Mouse (Mus musculus): ENCODE measurements around the gene Prune2. TPM values are rescaled to one million over a fixed set of nuclear protein-coding genes. Genes with fewer than 3 reads are reported as not detected.

The Prune2 gene
- polyA plus RNA-seq, 1 experiment from 2014 or later: 6.7 TPM

DNA sequence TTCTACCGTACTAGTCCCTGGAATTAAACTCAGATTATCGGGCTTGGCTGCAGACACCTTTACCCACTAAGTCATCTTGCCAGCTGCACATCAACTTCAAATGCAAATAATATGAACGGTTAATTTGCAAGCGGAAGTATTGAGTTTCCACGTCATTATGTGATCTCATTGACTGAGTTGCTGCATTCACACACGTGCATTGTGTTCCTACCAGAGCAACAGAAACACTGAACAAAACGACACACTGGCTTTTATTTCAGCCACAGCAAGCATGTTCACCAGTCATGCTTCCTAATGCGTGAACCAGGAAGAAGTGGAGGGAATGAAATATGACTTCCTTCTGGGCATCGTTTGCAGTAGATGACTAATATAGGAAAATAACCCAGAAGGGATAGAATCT is 293.8 kb downstream of the Prune2 start:
- Histone ChIP-seq H3K4me3 (ENCODE audit: low read length) (no peak overlapping the region), H3K27me3 (ENCODE audit: control insufficient read depth, insufficient read depth, low read length) (no peaks in the 10 kb centered on the region), H3K4me1 (ENCODE audit: control insufficient read depth, insufficient read depth, low read length) (peaks cover 4% of the 10 kb centered on the region), H3K36me3 (ENCODE audit: control insufficient read depth, insufficient read depth) (no peaks in the 10 kb centered on the region), H3K4me2 (ENCODE audit: low read depth, low read length) (no peak overlapping the region), H3K27ac (ENCODE audit: low read length) (no peak overlapping the region), H3K9ac (ENCODE audit: low read length) (no peak overlapping the region), H3K9me3 (replicated peaks; ENCODE audit: control insufficient read depth, low read length) (no peaks in the 10 kb centered on the region)
- WGBS: 79% methylated on average over 9 of the region's 9 CpGs
- ATAC-seq (replicated peaks; ENCODE audit: extremely low read depth, insufficient read depth, low FRiP score): no peak

DNA sequence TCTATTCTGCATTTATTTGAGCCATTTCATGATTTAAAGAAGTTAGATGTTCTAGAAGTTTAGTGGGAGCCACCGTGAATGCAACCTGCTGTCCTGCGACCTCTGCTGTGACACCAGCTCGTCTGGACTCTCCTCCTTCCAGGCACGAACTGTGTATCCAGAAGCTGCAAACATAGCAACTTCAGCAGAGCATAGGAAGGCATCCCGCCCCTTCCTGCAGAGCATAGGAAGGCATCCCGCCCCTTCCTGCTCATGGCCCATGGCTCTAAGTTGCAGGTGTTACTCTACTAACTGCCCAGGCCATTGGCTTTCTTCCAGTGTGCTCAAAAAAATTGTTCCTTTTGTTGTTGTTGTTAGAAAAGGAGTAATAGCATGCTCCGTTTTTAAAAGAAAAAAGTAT is 294.9 kb downstream of the Prune2 start:
- Histone ChIP-seq H3K4me1 (ENCODE audit: control insufficient read depth, insufficient read depth, low read length) (no peaks in the 10 kb centered on the region), H3K36me3 (ENCODE audit: control insufficient read depth, insufficient read depth) (no peaks in the 10 kb centered on the region), H3K4me3 (ENCODE audit: low read length) (no peak overlapping the region), H3K27ac (ENCODE audit: low read length) (no peak overlapping the region), H3K9ac (ENCODE audit: low read length) (no peak overlapping the region), H3K9me3 (replicated peaks; ENCODE audit: control insufficient read depth, low read length) (no peaks in the 10 kb centered on the region), H3K4me2 (ENCODE audit: low read depth, low read length) (no peak overlapping the region), H3K27me3 (ENCODE audit: control insufficient read depth, insufficient read depth, low read length) (no peaks in the 10 kb centered on the region)
- 75% methylated on average over 7 of the region's 7 CpGs for WGBS
- no peak for ATAC-seq (replicated peaks; ENCODE audit: extremely low read depth, insufficient read depth, low FRiP score)

DNA sequence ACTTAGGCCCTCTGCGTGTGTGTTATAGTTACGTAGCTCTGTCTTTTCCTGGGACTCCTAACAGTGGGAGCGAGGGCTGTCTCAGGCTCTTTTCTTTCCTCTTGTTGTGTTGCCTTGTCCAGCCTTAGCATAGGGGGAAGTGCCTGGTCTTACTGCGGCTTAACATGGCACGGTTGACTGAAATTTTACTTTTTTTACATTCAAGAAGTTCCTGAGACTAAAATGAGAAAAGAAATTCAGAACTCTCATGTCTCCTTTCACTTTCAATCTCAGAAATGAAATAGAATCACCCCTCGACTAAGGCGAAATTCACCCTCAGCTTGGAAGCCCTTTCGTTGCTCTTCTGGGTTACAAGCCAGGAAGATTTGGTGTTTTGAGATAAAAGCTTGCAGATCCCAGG is 295.5 kb downstream of the Prune2 start:
- H3K4me1 ChIP-seq (ENCODE audit: control insufficient read depth, insufficient read depth, low read length): no peaks in the 10 kb centered on the region
- WGBS: 87% methylated on average over 8 of the region's 8 CpGs
- no peak for ATAC-seq (replicated peaks; ENCODE audit: extremely low read depth, insufficient read depth, low FRiP score)

DNA sequence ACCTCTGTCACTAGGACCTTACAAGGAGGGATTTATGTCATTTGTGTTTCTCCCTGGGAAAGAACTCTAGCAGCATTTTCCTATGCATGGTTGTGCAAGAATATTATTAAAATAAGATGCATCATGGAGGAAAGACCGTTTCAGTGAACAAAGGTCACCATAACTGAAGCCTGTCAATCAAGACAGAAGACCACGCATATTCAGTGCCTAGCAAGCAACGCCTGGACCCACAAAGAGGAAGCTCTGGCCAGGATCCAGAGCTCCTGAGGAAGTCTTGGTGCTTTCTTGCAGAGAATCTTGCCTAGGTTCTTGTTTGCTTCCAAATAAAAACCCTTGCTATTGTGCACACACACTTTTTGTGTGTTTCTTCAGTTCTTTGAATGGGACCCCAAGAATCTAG is 296.9 kb downstream of the Prune2 start:
- Histone ChIP-seq H3K36me3 (ENCODE audit: control insufficient read depth, insufficient read depth) (no peaks in the 10 kb centered on the region), H3K9me3 (replicated peaks; ENCODE audit: control insufficient read depth, low read length) (no peaks in the 10 kb centered on the region), H3K4me1 (ENCODE audit: control insufficient read depth, insufficient read depth, low read length) (no peaks in the 10 kb centered on the region), H3K27ac (ENCODE audit: low read length) (no peak overlapping the region), H3K9ac (ENCODE audit: low read length) (no peak overlapping the region), H3K4me2 (ENCODE audit: low read depth, low read length) (no peak overlapping the region), H3K27me3 (ENCODE audit: control insufficient read depth, insufficient read depth, low read length) (no peaks in the 10 kb centered on the region), H3K4me3 (ENCODE audit: low read length) (no peak overlapping the region)
- 61% methylated on average over 3 of the region's 3 CpGs for WGBS
- no peak for ATAC-seq (replicated peaks; ENCODE audit: extremely low read depth, insufficient read depth, low FRiP score)

More for the DNA sequence above, 295.5 kb downstream of the Prune2 start:
- H3K4me3 ChIP-seq (ENCODE audit: low read length): no peak overlapping the region
- no peak overlapping the region for H3K4me2 ChIP-seq (ENCODE audit: low read depth, low read length)
- no peaks in the 10 kb centered on the region for H3K36me3 ChIP-seq (ENCODE audit: control insufficient read depth, insufficient read depth)
- H3K27ac ChIP-seq (ENCODE audit: low read length): no peak overlapping the region
- no peak overlapping the region for H3K9ac ChIP-seq (ENCODE audit: low read length)
- H3K27me3 ChIP-seq (ENCODE audit: control insufficient read depth, insufficient read depth, low read length): no peaks in the 10 kb centered on the region
- no peaks in the 10 kb centered on the region for H3K9me3 ChIP-seq (replicated peaks; ENCODE audit: control insufficient read depth, low read length)

DNA sequence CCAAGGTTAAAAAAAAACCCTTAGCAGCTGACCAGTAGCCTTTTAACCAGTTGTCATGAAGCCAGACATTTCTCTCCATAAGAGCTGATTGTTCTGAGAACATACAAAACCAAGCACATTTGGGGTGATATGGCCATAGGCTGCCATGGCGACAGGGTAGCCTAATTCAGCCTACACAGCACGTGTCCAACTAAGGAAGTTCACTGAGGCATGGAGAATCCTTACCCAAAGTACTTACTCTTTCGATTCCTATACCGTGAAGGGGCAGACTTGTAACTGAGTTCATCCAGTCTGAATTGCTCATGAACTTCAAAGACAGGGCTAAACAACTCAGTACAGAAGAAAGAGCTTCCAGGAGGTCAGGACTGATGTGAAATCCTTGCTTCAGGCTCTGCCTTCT is 299.6 kb downstream of the Prune2 start:
- Histone ChIP-seq H3K9me3 (replicated peaks; ENCODE audit: control insufficient read depth, low read length) (no peaks in the 10 kb centered on the region), H3K4me3 (ENCODE audit: low read length) (no peak overlapping the region), H3K27me3 (ENCODE audit: control insufficient read depth, insufficient read depth, low read length) (no peaks in the 10 kb centered on the region), H3K4me1 (ENCODE audit: control insufficient read depth, insufficient read depth, low read length) (no peaks in the 10 kb centered on the region), H3K4me2 (ENCODE audit: low read depth, low read length) (no peak overlapping the region), H3K9ac (ENCODE audit: low read length) (no peak overlapping the region), H3K27ac (ENCODE audit: low read length) (no peak overlapping the region), H3K36me3 (ENCODE audit: control insufficient read depth, insufficient read depth) (no peaks in the 10 kb centered on the region)
- ATAC-seq (replicated peaks; ENCODE audit: extremely low read depth, insufficient read depth, low FRiP score): no peak
- 78% methylated on average over 4 of the region's 4 CpGs for WGBS

DNA sequence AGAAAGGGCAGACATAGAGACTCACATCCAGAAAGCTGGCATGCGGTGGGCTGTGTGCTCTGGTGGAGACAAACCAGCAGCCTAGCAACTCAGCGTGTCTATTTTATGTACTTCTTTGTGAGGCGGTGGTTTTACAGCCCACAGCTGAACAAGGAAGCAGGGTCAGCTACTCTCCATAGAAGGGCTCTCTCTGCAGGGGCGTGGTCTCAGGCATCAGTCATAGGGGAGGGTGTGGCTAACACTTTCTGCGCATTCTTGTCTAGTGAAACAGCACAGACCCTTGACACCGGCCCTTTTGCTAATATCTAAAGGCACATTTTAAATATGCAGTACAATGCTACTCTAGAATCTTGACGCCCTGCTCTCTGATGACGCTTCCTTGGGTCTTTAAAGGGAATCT is 300.5 kb downstream of the Prune2 start:
- H3K9ac ChIP-seq (ENCODE audit: low read length): no peak overlapping the region
- no peaks in the 10 kb centered on the region for H3K4me1 ChIP-seq (ENCODE audit: control insufficient read depth, insufficient read depth, low read length)
- no peaks in the 10 kb centered on the region for H3K9me3 ChIP-seq (replicated peaks; ENCODE audit: control insufficient read depth, low read length)
- H3K36me3 ChIP-seq (ENCODE audit: control insufficient read depth, insufficient read depth): no peaks in the 10 kb centered on the region
- ATAC-seq (replicated peaks; ENCODE audit: extremely low read depth, insufficient read depth, low FRiP score): 0 out of 2 replicates have a peak, but pooled peaks have one; percentile 32
- H3K27ac ChIP-seq (ENCODE audit: low read length): no peak overlapping the region
- no peak overlapping the region for H3K4me3 ChIP-seq (ENCODE audit: low read length)
- WGBS: 69% methylated on average over 8 of the region's 8 CpGs
- no peak overlapping the region for H3K4me2 ChIP-seq (ENCODE audit: low read depth, low read length)
- H3K27me3 ChIP-seq (ENCODE audit: control insufficient read depth, insufficient read depth, low read length): no peaks in the 10 kb centered on the region

DNA sequence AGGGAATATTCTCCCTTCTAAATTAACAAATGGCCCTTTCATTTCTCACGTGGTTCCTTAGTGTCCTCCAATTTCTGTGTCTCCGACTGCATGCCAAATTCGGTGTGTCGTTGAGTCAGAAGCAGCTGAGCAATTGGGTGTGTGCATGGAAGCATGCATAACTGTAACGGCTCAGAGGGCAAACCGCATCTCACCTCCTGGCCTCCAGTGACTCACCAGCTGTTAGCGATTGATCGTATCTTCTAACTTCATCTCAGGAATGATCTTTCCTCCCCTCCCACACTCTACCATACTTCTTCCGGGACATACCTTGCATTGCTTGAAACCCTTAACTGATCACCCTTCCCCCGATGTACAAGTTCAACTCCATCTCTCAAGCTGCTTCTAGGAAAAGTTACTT is 300.9 kb downstream of the Prune2 start:
- no peak overlapping the region for H3K4me2 ChIP-seq (ENCODE audit: low read depth, low read length)
- whole genome bisulfite sequencing: 73% methylated on average over 10 of the region's 10 CpGs
- H3K27ac ChIP-seq (ENCODE audit: low read length): no peak overlapping the region
- H3K4me3 ChIP-seq (ENCODE audit: low read length): no peak overlapping the region
- H3K9ac ChIP-seq (ENCODE audit: low read length): no peak overlapping the region
- no peaks in the 10 kb centered on the region for H3K36me3 ChIP-seq (ENCODE audit: control insufficient read depth, insufficient read depth)
- no peak for ATAC-seq (replicated peaks; ENCODE audit: extremely low read depth, insufficient read depth, low FRiP score)
- H3K27me3 ChIP-seq (ENCODE audit: control insufficient read depth, insufficient read depth, low read length): no peaks in the 10 kb centered on the region
- H3K9me3 ChIP-seq (replicated peaks; ENCODE audit: control insufficient read depth, low read length): no peaks in the 10 kb centered on the region
- H3K4me1 ChIP-seq (ENCODE audit: control insufficient read depth, insufficient read depth, low read length): no peaks in the 10 kb centered on the region

DNA sequence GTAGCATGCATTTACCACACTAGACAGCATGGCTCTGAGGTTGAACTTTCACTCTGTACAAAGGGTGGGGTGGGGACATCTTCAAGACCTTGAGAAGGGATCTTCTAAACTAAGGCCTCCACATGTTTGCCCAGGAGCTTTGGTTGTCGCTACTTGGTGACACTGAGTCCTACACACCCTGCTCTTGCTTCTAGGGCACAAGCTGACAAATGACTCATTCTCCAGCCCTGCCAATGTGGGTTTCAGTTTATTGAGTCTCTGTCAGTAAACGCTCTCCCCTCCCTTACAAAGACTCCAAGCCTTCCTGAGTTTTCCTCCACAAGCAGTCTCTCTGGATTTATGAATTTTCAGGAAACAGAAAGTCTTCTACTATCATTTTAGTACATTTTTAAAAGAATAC is 307.3 kb downstream of the Prune2 start:
- H3K27ac ChIP-seq (ENCODE audit: low read length): no peak overlapping the region
- no peaks in the 10 kb centered on the region for H3K9me3 ChIP-seq (replicated peaks; ENCODE audit: control insufficient read depth, low read length)
- H3K4me3 ChIP-seq (ENCODE audit: low read length): no peak overlapping the region
- no peak overlapping the region for H3K9ac ChIP-seq (ENCODE audit: low read length)
- H3K36me3 ChIP-seq (ENCODE audit: control insufficient read depth, insufficient read depth): no peaks in the 10 kb centered on the region
- ATAC-seq (replicated peaks; ENCODE audit: extremely low read depth, insufficient read depth, low FRiP score): no peak
- H3K27me3 ChIP-seq (ENCODE audit: control insufficient read depth, insufficient read depth, low read length): no peaks in the 10 kb centered on the region
- peaks cover 2% of the 10 kb centered on the region; the same call in 1 of the 2 replicates for H3K4me1 ChIP-seq (ENCODE audit: control insufficient read depth, insufficient read depth, low read length)
- 77% methylated on average over 2 of the region's 2 CpGs for WGBS
- H3K4me2 ChIP-seq (ENCODE audit: low read depth, low read length): no peak overlapping the region

DNA sequence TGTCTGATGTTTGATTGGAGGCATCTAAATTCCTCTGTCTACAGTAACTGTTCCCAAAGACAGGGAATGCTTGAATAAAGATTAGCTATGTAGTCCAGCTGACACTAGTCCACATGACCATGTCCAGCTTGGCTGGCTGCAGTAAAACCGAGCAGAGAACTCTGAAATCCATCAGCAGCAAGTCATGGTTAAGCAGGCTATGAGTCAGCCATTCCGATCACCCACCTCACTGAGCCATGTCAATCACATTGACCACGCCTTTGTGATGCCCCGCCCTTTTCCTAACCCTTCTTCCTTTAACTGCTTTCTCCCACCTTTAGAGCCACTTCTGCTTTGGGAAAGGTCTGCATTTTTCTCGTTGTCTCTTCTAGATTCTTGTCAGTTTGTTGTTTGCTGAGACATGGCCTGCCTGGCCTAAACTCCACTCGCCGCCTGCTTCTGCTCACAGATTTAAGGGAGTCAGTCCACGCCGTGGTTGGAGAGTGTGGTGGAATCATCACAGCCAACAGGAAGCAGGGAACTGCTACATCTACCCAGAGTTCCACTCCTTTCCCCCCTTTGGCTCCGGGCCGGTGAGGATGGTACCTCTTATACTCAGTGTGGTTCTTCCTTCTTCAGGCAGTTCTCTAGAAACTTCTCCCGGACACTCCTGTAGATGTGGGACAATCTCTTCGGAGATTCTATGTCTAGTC is 307.9 kb downstream of the Prune2 start:
- WGBS: 82% methylated on average over 13 of the region's 13 CpGs

More for the DNA sequence above, 307.9 kb downstream of the Prune2 start:
- Histone ChIP-seq H3K27me3 (ENCODE audit: control insufficient read depth, insufficient read depth, low read length) (no peaks in the 10 kb centered on the region), H3K4me1 (ENCODE audit: control insufficient read depth, insufficient read depth, low read length) (peaks cover 2% of the 10 kb centered on the region; the same call in 1 of the 2 replicates), H3K4me3 (ENCODE audit: low read length) (no peak overlapping the region), H3K9me3 (replicated peaks; ENCODE audit: control insufficient read depth, low read length) (no peaks in the 10 kb centered on the region), H3K9ac (ENCODE audit: low read length) (no peak overlapping the region), H3K27ac (ENCODE audit: low read length) (no peak overlapping the region), H3K36me3 (ENCODE audit: control insufficient read depth, insufficient read depth) (no peaks in the 10 kb centered on the region), H3K4me2 (ENCODE audit: low read depth, low read length) (no peak overlapping the region)
- no peak for ATAC-seq (replicated peaks; ENCODE audit: extremely low read depth, insufficient read depth, low FRiP score)
